Mouse (Mus musculus): Measurements from ENCODE around the gene Bud23.

Bud23 gene

DNA sequence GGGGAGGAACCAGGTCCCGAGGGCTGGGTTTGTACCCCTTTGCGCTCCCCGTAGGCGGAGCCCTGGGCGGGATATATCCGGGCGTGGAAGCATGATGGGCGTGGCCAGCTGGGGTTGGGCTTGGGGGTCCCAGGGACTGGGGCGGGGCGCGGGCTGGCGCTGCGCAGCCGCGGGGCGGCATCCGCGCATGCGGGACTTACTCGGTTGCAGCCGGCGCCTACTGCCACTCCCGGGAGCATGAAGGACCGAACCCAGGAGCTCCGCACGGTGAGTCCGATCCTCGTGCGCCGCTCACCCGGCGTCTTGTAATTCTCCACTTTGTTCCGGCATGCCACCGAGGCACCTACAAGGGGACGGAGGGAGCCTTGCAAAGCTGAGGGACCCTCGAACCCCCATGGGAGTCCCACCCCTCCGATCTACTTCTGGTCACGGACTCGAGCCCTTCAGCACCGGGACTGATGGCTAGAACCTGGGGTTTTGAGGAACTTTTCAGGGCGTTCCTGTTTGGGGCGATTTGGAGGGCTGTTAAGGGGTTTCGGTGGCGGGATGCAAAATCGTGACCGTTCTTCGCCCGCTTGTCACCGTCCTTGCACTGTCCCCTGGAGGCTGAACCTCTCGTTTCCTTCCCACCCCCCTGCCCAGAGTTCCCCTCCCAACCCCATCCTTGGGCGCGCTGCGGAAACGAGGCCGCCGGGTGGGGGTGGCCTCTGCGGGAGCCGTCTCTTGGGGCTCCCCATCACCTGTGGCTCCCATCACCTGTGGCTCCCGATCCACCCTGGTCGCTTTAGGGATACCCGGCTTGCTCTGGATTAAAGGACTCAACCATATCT, 41.2 kb downstream of the Bud23 start, which contains the start of gene Stx1a:
Gene Stx1a (plus strand): TSS at position 139 of the 830 bp plus-strand sequence.
- in situ Hi-C loops (cut with MboI), result no loop called here

DNA sequence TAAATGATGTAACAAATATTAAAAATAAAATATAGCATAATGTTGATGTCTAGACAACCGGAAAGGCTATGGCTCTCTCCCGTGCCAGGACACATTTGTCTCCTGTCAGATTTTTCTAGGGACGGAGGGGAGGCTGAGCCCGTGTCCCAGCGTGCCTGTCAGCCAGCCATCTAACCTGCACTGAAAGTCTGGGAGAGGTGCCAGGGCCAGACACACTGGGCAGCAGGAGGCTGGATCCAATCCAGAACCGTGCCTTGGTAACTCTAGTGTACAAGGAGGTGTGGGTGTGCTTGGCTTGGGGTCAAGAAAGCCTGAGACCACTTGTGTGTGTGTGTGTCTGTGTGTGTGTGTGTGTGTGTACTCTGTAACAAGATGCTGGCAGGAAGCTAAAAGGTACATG, 42.9 kb downstream of the Bud23 start:
- in situ Hi-C loops (cut with MboI), result no loop called here

DNA sequence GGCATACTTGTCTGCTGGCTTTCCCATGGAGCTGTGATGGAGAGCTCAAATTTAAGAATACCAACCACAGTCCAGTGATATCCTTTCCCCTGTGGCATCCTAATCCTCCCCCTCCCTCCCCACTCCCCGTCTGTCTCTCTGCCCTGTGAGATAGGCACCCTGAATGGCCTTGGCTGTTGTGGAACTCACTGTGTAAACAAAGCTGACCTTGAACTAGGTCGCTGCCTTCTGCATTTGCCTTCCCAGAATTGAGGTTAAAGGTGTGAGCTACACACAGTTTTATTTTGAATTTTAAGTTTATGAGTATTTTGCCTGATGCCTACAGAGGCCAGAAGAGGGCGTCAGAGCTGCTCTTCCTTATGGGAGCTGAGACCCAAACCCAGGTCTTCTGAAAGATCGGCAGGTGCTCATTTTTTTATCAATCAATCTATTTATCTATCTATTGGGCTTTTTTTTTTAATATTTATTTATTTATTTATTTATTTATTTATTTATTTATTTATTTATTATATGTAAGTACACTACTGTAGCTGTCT, 48.5 kb downstream of the Bud23 start:
- in situ Hi-C loops (cut with MboI), result no loop called here

DNA sequence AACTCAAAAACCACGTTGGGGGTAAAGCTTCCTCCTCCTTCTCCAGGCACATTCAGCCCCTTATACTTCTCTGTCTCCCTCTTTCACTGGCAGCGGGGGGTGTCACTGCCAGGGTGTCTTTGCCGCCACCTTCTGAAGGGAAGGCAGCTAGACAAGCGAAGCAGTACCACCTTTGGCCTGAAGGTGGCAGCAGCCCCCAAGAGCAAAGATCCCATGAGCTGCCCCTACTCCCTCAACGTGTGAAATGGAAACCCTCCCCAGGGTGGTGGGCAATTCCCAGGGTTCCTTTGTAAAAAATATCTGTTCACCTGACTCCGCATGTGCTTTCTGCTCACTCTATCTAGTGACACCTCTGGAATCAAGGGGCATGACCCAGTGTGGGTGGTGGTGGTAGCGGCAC, 49.3 kb downstream of the Bud23 start:
- in situ Hi-C loops (cut with MboI), result no loop called here

DNA sequence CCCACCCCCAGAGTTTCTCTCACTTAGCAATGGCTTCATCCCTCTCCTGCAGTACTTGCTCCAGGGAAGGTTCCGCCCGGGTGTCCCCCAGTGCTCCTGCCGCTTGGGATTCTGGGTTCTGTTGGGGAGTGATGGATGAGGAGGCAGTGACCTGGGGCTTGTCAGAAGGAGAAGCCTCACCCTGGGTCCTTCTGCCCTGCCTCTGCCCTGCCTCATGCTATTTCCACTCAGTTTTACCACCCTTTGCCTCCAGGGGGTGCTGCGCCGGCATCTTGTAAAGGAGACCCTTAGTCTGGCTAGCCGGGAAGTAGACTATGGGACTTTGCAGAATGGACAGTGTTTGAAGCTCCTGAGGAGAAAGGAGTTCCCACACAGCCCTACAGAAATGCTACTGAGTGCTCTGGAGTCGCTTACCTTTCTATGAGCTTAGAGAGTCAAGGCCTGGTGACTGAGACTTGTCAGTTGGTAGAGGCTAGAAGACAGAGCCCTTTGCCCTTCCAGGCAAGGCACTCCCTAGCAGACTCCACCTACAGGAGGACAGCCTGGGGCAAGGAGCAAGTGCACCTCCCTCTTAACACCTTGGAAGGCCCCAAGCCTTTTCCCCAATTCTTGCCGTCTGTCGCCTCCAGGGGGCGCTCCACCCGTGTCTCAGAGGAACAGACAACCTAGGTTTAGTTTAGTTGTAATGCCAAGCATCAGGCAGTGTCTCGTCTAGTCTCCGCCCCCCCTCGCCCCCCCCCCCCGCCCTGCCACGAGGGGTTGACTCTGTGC, 51.9 kb downstream of the Bud23 start:
- in situ Hi-C loops (cut with MboI), result no loop called here

DNA sequence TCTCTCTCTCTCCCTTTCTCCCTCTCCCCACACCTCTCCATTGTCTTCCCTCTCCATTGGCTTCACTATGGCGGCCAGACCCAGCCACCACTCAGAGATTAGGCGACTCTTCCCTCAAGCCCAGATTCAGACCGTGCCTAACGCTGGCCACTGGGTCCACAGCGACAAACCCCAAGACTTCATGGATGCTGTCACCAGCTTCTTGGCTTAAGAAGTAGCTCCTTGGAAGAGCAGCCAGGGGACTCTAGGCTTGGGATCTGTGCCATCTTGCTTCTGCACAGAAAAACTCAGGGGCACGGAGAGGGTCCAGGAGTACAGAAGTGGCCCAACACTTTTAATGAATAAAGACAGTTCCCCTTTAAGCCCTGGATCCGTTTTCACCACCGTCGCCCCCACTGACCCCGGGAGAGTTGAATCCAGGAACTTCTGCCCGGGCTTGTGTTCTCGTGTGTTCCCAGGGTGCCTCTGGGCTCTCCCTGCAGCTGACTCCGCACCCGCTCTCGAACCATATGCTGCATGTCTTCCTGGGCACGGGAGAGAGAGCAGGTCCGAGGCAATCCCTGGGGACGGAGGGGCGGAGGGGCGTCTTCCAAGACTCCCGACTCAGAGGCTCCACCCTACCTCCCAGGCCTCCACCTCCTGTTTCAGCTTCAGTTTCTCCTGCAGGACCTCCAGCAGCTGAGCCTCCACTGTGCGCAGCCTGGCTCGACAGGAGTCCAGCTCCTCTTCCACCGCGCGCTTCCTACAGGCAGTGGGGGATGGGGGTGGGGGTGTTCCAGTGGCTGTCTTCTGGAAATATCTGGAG, 52.7 kb downstream of the Bud23 start:
- in situ Hi-C loops (cut with MboI), result no loop called here

DNA sequence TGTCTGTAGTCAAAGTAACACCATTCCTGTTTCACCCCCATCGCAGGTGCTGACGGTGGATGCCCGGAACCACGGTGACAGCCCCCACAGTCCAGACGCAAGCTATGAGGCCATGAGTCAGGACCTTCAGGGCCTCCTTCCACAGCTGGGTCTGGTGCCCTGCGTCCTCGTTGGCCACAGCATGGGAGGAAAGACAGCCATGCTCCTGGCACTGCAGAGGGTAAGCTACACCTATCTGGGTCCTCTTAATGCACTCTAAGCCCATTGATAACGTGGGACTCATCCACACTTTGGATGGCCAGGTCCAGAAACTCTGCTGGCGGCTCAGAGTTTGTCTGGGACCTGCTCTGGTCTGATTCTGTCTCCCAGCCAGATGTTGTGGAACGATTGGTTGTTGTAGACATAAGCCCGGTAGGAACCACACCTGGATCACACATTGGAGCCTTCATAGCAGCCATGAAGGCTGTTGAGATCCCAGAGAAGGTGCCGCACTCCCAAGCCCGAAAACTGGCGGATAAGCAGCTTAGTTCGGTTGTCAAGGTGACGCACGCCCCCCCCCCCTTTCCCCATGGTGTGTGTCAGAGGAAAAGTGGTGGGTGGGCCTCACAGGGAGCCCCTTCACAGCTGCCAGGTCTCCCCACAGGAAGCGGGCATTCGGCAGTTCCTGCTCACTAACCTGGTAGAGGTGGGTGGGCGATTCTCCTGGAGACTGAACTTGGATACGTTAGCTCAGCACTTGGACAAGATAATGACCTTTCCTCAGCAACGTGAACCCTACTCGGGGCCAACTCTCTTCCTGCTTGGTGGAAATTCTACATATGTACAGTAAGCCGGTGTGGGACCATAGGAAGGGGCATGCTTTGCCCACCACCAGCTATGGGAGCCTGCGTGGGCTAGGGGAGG, 53.7 kb downstream of the Bud23 start:
- in situ Hi-C loops (cut with MboI), result no loop called here

DNA sequence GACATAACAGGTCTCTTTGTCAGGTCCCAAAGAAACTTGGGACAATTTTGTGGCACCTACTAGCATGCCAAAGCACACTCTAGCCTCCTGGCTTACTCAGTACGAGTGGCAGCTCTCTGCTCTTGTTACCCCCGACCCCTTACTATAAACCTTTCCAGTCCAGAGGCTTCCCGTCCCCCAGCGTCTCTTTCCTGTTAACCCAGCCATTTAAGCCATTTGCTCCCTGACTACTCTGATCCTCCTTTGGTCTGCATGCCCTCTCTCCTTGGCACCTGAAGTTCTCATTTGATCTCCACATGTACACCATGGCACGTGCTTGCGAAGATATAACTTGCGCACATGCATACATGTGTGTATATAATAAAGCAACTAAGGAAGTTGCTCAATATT, 54.4 kb downstream of the Bud23 start:
- in situ Hi-C loops (cut with MboI), result no loop called here

DNA sequence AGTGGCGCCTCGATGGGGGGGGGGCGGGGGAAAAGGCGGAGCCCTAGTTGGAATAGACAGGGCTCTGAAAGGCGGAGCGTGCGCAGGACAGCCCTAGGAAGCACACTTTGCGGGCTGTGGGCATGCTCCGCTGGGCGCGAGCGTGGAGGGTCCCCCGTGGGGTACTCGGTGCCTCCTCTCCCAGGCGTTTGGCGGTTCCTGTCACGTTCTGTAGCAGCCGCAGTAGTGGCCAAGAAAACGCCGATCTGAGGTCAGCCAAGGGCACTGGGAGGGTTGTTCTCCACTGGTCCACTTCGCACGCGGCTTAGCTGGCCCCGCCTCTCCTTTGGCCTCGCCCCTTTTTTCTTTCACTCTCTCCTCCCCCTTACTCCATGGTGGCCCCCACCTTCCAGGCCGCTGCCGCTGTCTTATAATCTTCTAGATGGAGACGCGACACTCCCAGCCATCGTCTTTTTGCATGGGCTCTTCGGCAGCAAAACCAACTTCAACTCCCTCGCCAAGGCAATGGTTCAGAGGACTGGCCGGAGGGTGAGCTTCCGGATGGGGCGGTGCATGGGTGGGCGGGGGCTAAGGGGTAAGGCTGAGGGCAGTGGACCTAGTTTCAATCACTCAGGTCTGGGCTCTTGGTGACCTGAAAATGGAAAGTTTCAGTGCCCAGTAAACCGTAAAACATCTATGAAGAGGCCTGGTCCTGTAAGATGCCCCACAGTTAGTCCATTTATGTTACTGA, 55.0 kb downstream of the Bud23 start:
- in situ Hi-C loops (cut with MboI), result no loop called here

DNA sequence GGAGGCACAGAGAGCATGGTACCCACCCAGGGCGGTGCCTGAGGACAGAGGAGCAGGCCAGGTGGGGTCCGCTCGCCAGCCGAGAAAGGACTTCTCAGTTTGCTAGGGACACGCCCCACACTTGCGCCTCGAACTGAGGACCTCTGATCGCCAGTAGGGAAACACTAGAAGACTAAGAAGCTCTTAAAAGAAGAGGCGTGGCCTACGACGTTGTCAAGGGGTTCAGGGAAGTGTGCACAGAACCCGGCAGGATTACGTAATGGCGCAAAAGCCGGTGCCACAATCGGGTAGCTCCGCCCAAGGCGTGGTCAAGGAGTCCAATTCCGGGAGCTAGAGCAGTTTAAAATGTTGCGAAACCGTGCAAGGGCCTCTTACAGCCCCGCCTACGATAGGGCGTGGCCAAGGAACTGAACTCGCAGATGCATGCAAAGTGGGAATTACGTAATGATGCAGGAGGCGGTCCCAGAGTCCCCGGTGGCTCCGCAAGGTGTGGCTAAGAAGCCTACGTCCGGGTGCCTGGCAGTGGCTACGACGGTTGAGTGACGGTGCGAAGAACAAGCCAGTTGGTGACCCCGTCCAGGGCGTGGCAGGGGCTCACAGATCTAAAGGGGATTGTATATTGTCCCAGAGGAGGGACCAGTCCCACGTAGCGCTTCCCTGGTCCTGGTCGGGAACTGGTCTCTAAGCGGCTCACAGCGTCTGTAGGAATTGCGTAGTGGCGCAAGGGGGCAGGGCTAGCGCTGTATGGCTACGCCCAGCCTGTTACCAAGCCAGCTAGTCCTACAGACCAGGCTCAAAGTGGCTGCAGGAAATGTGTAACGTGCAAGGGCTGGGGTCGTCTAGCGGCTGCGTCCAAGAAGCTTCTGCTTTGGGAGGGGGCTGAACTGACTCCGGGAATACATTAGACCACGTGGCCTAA, 55.8 kb downstream of the Bud23 start, which contains the start of gene Abhd11:
Gene Abhd11 (plus strand): TSS at position 482 of the 919 bp plus-strand sequence.
- in situ Hi-C loops (cut with MboI), result no loop called here

DNA sequence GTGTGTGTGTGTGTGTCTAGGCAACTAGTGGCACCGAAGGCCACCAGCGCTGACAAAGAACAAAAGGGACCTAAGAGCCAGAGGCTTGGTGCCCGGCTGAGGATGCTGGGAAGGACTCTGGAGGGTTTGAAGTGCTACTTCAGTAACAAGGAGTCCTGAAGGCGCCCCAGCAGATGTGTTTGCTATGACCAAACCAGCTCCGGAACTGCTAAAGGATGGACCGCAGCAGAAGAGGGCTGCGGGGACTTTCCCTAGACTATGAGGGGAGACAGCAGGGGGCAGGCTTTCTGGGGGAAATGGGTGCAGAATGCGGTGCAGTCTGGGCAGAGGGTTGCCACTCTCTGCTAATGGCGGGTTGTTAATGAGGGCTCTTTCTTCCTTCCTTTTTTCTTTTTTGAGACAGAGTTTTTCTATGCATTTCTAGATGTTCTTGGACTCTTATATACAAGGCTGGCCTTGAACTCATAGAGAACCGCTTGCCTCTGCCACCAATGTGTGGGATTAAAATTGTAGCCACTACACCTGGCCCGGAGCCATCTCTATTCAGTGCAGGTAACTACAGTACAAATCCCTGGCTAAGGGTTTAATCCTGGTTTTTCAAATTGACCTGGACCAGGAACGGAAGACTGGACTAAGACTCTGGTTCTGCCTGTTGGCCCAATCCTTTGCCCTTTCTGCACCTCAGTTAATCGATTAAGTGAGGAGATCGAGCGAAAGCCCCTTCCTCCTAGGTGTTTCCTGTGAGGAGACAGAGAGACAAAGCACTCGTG, 56.8 kb downstream of the Bud23 start:
- in situ Hi-C loops (cut with MboI), result no loop called here
